Mouse (Mus musculus) T-helper 1 cell (primary cell): ENCODE measurements at regions not wholly inside any gene's neighbourhood (a gene's known extent, or its start where the extent isn't known, plus 50 kb on each side); places are given as distances from the start of the nearest gene placed in this dataset.
"Not testable (repeated sequence)": the region's sequence is repeated elsewhere in the genome, so short reads cannot be mapped to it uniquely, and the experiment has no call there.

Experiments
- in situ Hi-C: fragments of 300-600 bp; cut with MboI, MseI; formaldehyde crosslinking; loops from one replicate; pipeline ENCODE4 v1.15.1; 2025; ENCODE audit warnings: high pct_unique_total_duplicates

DNA sequence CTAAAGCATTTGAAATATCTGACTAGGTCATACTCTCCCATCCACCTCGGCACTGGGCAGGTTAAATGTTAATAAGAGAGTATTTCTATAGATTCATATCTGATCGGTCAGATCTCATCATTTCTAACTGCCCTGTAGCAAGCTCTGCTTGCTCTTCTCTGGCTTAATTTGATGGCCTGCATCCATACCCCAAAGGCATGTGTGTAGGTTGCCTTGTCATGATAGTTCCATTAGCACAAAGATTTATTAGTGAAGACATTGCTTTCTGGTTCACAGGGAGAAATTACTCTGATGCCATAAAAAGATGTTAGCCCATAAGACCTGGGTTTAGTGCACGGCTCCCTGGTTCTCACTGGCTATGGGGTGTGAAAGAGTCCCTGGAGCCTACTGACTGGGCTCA is 232.3 kb downstream of the Lpin1 start:
- in situ Hi-C loops = no loop called here

DNA sequence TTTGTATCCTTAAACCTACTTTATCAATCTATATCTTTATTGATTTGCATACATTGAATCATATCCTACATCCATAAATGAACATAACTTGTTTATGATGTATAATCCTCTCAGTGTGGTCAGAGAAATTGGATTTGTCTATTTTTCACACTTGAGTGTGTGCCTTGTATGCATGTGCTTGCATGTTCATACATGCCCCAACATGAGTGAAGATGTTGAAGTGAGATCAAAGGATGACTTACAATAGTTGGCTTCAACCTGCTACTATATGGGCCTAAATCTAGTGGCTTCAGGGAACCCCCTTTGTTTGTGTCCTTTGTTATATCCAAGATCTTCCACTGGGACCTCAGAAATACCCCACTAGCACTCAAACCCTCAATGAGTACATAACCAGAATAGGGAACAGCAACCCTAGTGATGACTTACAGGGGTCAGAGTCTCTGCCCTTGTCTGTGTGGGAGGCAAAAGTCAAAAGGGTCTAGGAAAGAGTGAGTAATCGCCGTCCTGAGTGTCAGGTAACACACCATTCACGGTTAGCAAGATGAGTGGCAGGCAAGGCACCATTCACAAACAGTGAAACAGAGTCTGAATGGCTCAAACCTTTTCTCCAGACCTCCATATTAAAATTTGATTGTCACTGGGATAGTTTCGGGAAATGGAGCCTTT is 236.3 kb downstream of the Lpin1 start:
- in situ Hi-C loops = no loop called here

GRCm38 (mm10) chr12:16370061-16370460 is 240.7 kb downstream of the Lpin1 start:
- in situ Hi-C loops = no loop called here

DNA sequence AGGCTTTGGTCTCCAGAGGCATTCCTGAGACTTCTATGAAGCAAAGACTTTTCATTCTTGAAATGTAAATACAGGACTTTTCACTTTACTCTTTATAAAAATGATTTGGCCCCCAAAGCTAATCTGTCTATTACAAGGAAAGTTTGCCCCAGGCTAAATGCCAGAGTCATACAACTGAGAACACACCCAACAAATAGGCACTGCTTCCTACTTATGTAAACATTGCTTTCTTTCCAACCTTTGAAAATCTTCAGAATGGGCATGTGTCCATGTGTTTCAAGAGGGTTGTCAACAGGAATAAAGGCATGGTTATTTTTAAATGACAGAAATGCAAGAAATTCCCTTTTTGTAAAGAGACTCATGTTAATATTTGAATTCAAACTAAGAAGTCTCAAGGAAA is 248.4 kb downstream of the Lpin1 start:
- in situ Hi-C loops = no loop called here

- in situ Hi-C loops = no loop called here
Observed at GRCm38 (mm10) chr12:16358831-16359230, 251.9 kb downstream of the Lpin1 start.

GRCm38 (mm10) chr12:16354711-16355110 is 256.1 kb downstream of the Lpin1 start:
- in situ Hi-C loops = no loop called here

DNA sequence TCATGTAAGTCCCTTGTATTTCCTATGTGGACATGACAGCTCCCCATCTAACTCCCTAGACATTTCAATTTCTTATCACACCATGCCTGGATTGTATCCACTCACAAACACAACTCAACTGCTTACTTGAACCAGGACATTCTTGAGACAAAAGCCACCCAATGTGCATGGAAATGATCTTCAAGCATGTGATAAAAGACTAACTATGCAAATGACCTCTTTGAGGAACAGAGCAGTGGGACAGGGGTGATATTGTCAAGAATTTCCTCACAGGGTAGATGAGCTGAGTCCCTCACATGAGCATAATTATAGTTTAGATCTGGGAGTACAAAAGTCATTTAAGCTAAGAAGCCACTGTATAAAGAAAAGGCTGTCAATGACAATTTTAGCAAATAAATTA is 259.0 kb downstream of the Lpin1 start:
- in situ Hi-C loops = no loop called here

GRCm38 (mm10) chr12:16349310-16349709 is 261.5 kb downstream of the Lpin1 start:
- in situ Hi-C loops = no loop called here

- in situ Hi-C loops = no loop called here
Observed at GRCm38 (mm10) chr12:16344021-16344420, 266.7 kb downstream of the Lpin1 start.

DNA sequence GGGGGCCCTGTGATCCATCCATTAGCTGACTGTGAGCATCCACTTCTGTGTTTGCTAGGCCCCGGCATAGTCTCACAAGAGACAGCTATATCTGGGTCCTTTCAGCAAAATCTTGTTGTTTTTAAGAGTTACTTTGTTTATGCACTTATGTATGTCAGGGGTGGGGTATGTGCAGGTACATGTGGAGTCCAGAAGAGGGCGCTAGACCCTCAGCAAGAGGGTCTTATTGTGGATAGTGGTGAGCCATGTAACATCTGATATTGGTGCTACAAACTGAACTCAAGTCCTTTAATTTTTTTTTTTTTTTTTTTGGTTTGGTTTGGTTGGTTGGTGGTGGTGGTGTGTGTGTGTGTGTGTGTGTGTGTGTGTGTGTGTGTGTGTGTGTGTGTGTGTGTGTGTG is 268.7 kb downstream of the Lpin1 start:
- in situ Hi-C loops = not testable (repeated sequence)

GRCm38 (mm10) chr12:16331456-16331855 is 279.3 kb downstream of the Lpin1 start:
- in situ Hi-C loops = no loop called here

DNA sequence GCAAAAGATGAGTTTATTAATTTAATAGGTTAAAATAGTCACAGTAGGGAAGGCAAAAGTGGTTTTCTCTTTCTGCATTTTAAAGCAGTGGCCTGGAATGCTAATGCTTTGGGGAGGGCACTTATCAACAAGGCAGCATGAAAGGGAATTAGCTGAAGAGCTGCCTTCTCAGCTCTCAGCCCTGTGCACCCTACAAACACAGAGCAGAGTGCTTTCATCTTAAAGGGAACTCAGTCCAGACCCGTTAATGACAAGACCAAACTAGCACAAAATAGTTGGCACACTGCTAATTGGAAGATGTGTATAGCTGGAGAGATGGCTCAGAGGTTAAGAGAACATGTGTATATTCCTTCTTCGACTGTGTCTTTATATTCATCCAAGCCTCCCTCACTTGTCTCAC is 281.6 kb downstream of the Lpin1 start:
- in situ Hi-C loops = no loop called here

DNA sequence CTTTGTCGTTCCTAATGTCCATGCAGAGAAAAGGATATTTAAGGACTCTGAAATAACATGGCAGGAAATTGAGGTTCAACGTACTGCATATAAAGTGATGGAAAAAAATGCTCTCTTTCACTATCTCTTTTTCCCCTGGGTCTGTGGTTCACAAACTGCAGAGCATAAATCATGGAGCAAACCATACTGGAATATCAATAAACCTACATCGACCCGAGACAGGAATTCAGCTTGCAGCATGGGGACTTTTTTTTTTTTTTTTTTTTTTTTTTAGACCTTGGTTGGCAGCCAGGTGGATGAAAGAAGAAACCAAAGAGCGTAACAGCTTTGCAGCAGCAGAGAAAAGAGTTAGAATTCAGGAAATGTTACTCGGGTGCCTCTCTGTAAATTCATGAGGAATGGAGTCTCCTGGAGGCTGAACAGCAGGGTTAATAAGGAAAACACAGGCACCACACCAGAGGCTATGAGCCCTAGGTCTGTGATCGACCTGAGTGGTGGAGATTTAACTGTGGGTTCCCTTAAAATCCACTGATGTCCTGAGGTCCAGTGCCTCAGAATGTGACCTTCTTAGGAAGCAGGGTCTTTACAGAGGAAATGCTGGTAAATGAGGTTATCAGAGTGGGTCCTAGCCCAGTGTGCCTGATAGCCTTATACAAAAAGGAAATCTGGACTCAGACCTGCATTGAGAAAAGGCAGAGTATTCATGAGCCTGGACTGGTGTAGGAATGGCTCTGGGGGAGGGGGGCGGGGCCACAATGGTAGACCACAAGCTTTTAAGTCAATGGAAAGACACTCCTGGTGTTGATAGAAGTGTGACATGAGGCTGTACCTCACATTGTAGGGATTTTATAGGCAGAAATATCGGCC is 290.0 kb downstream of the Lpin1 start:
- in situ Hi-C loops = no loop called here

- in situ Hi-C loops = no loop called here
Observed at GRCm38 (mm10) chr12:16308101-16308500, 302.7 kb downstream of the Lpin1 start.

DNA sequence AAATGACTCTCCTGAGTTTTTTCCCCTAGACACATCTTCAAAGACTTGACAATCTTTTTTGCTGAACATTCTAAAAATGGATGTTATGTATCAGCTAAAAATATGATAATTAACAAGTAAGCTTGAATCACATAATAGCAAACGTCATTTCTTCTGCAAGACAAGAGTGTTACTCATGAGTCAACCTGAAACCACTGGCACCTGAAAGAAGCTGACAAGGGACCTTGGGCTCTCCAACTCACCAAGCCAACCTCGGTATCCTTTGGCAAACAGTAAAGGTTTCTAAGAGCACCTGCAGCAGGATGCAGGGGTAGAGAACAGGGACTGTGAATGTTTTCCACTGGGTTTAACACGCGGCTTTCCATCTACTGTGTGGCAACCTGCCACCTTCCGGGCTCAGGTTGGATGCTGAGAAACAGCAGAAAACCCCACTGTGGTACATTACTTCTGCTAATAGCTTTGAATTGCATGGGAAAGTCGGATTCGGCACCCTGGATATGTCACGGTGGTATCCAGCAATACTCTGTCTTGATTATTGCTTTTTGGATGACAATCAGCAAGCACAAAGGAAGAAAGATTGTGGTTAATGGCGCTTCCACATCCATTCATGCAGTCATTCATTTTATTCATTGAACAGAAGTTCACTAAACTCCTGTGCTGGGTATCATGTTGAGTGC is 305.9 kb downstream of the Lpin1 start:
- in situ Hi-C loops = no loop called here

GRCm38 (mm10) chr12:16285061-16285460 is 325.7 kb downstream of the Lpin1 start:
- in situ Hi-C loops = no loop called here

GRCm38 (mm10) chr12:16279146-16279545 is 331.6 kb downstream of the Lpin1 start:
- in situ Hi-C loops = no loop called here

GRCm38 (mm10) chr12:16277567-16278332 is 333.0 kb downstream of the Lpin1 start:
- in situ Hi-C loops = no loop called here

DNA sequence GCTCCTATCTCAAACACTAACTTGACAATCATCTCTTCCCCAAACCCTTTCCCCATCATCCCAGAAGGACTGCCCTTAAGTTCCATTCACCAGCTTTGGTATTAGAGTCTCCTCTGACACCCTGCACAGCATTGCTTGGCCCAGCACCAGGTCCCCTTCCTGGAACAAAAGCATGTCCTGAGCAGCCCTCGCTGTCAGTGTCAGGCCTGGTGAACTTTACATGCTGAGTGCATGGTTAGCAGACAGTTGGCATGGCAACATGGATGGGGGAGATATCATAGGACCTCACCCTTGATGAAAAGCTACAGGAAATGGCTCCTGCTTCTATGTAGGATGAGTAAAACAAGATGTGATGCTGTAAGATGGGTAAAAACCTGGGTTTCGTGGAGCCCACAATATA is 333.6 kb downstream of the Lpin1 start:
- in situ Hi-C loops = no loop called here

- in situ Hi-C loops = no loop called here
Observed at GRCm38 (mm10) chr12:16276301-16276700, 334.5 kb downstream of the Lpin1 start.

DNA sequence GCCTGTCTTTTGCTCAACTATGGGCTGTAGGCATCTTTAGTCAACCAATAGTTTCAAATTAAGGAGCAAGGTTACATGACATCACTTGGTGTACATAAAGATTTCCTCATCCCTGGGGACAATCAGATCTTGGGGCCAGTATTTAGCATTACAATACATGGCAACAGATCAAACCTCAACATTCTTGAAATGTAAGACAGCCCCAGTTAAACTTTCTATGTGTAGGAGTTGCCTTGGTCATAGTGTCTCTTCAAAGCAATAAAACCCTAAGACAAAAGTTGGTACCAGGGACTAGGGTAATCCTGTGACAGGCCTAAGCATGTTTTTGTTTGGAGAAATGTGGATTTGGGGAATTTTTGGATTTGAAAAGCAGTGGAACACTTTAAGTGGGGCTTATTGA is 338.3 kb downstream of the Lpin1 start:
- in situ Hi-C loops = loop anchor here (5.0 kb wide), 1 partner anchor 45 kb away; no protein-coding TSS in a partner anchor

DNA sequence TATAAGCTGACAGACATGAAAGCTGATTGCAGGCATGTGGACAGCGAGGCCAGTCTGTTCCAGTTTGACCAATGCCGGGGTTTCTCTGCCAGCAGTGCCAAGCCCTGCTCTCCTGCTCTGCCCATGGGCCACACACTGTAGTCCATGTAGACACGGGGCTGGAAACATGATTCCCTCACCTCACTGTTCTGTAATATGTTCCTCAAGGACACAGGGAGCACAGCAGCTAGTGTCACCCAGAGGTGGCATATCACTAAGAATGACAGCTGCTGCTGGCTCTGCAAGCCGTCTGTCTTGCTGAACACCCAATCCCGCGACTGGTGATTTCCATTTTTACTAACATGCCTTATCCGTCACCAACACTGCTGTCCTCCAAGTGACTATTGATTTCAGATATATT is 339.9 kb downstream of the Lpin1 start:
- in situ Hi-C loops = loop anchor here (5.0 kb wide), 1 partner anchor 46 kb away; no protein-coding TSS in a partner anchor
